Mouse (Mus musculus): ENCODE results near the gene Emid1. TPM values are rescaled to one million over a fixed set of nuclear protein-coding genes. Genes with fewer than 3 reads are reported as not detected.

The Emid1 gene
- polyA plus RNA-seq, 1 experiment from 2014 or later: 28.9 TPM

DNA sequence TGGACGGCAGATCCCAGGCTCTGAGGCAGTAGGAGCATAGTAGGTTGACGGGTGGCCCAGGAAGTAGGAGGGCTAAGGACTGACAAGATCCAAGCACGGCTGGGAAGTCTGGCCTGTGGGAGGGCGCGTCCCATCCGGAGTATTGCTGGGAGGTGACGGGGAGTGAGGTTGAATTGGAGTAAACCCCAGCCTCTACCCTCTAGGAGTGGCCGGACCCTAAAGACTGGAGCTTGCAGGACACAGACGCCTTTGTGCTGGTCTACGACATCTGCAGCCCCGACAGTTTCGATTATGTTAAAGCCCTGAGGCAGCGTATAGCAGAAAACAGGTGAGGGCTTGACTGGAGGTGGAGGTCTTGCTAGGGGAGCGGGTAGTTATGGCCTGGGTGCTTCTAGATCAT lies 92.8 kb downstream of the Emid1 start:
- no peaks in the 10 kb centered on the region for H3K9me3 ChIP-seq
- H3K9ac ChIP-seq: peak overlapping the region; percentile 50; the same call in 1 of the 2 replicates
- peaks cover 11% of the 10 kb centered on the region; the same call in 1 of the 2 replicates for H3K36me3 ChIP-seq
- H3K27me3 ChIP-seq: peaks cover 94% of the 10 kb centered on the region
- H3K4me2 ChIP-seq (replicated peaks): peak overlapping the region; percentile 94
- H3K4me3 ChIP-seq: peak overlapping the region; percentile 56
- ATAC-seq (ENCODE audit: low FRiP score, low read depth): no peak
- peaks cover 82% of the 10 kb centered on the region for H3K4me1 ChIP-seq
- H3K27ac ChIP-seq: no peak overlapping the region
- 15% methylated on average over 14 of the region's 14 CpGs for WGBS

DNA sequence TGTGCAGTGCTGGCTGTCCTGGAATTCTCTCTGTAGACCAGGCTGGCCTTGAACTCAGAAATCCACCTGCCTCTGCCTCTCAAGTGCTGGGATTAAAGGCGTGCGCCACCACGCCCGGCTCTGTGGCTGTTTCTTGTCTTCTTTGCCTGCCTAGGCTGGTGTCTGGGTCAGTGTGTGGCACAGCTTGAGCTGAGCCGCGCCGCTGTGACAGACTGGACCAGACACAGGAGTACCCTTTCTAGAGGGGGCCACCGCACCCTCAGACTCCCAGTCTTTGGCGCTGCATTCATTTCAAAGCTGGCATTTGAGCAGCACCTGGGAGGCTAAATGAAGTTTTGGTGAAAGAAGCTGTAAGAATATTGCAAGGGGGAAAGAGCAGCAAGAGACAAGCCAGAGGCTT lies 93.3 kb downstream of the Emid1 start:
- peaks cover 77% of the 10 kb centered on the region for H3K4me1 ChIP-seq
- H3K27me3 ChIP-seq: peaks cover 90% of the 10 kb centered on the region
- no peak for ATAC-seq (ENCODE audit: low FRiP score, low read depth)
- H3K4me2 ChIP-seq (replicated peaks): peak overlapping the region; percentile 94
- no peak overlapping the region for H3K27ac ChIP-seq
- no peaks in the 10 kb centered on the region for H3K9me3 ChIP-seq
- H3K4me3 ChIP-seq: peak overlapping the region; percentile 56
- H3K9ac ChIP-seq: peak overlapping the region; percentile 50; the same call in 1 of the 2 replicates
- WGBS: 29% methylated on average over 9 of the region's 9 CpGs
- peaks cover 11% of the 10 kb centered on the region; the same call in 1 of the 2 replicates for H3K36me3 ChIP-seq

DNA sequence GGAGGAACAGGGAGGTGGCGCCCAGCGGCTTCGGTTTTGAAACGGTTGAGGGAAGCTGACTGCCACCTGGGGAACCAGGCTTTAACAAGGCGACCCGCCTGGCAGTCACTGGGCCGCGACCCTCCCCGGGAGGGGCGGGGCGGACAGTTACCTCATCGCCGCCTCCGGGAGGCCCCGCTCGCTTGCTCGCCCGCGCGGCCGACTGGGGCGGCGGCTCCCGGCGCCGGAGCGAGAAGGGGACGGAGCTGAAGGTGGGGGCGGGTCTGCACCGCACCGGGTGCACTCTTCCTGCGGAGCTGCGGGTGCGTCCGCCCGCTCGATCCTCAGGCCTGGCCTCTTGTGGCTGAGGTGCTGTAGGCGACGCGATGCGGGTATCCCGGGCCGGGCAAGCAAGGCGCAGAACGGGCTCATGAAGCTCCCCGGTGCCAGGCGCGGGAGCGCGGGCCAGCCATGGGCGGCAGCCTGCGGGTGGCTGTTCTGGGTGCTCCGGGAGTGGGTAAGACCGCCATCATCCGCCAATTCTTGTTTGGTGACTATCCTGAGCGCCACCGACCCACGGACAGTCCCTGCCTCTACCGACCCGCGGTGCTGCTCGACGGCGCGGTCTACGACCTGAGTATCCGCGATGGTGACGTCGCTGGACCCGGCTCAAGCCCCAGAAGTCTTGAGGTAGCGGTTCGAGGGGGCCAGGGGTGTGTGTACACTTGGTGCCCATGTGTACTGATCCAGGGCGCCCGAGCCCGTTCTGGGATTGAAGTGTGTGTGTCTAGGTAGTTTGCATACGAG lies 94.0 kb downstream of the Emid1 start, which contains the start of gene Rasl10a:
Gene Rasl10a, plus strand, starts transcription at position 273 of the 786 bp plus-strand sequence.
- H3K4me2 ChIP-seq (replicated peaks): peak within 1 kb of the TSS; percentile 94
- no peaks in the 10 kb centered on the region for H3K9me3 ChIP-seq
- H3K4me3 ChIP-seq: peak within 1 kb of the TSS; percentile 56
- no peak for ATAC-seq (ENCODE audit: low FRiP score, low read depth)
- H3K36me3 ChIP-seq: peaks cover 11% of the 10 kb centered on the region; the same call in 1 of the 2 replicates
- WGBS: 3% methylated on average over 70 of the region's 77 CpGs
- H3K9ac ChIP-seq: peak within 1 kb of the TSS; percentile 74
- H3K4me1 ChIP-seq: peaks cover 70% of the 10 kb centered on the region
- H3K27me3 ChIP-seq: peaks cover 83% of the 10 kb centered on the region
- H3K27ac ChIP-seq: no peak within 1 kb of the TSS

DNA sequence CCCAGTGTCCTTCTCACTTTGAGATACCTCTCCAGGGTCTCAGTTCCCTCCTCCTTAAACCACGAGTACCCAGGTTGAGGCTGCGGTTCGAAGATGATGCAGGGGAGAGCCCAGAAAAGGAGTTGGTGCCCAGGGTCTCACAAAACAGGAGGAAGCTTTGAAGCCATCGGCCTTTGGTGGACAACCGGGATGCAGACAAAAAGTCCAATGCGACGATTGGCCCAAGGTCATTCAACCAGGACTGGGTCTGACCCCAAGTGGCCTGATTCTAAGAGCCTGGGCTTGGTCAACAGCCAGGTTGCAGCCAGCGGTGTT lies 94.6 kb downstream of the Emid1 start:
- Histone ChIP-seq H3K27ac (no peak overlapping the region), H3K9me3 (no peaks in the 10 kb centered on the region), H3K4me1 (peaks cover 64% of the 10 kb centered on the region), H3K4me3 (peak overlapping the region; percentile 56), H3K4me2 (replicated peaks) (peak overlapping the region; percentile 94), H3K27me3 (peaks cover 77% of the 10 kb centered on the region), H3K36me3 (peaks cover 11% of the 10 kb centered on the region; the same call in 1 of the 2 replicates), H3K9ac (peak overlapping the region; percentile 74)
- ATAC-seq (ENCODE audit: low FRiP score, low read depth): no peak
- WGBS: 17% methylated on average over 8 of the region's 8 CpGs

DNA sequence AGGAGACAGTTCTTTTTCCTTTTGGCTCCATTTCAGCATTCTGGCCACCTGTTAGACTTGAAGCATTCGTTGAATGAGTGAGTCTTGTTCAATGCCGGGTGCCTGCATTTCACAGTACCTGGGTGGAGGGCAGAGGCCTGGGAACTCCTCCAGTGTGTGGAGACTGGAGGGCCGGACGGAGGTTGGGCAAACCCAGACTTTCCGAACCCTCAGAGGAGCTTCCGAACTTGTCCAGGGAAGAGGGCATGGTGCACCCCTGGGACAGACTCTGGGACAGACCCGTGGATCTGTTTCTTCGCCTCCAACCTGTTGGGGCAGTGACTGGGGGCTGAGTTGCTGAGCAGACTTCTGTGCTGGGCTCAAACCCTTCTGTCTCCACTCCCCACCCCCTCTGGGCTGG lies 95.0 kb downstream of the Emid1 start:
- Histone ChIP-seq H3K27ac (no peak overlapping the region), H3K27me3 (peaks cover 73% of the 10 kb centered on the region), H3K4me2 (replicated peaks) (peak overlapping the region; percentile 94), H3K9ac (no peak overlapping the region), H3K4me3 (peak overlapping the region; percentile 56; the same call in 1 of the 2 replicates), H3K4me1 (peaks cover 60% of the 10 kb centered on the region), H3K36me3 (peaks cover 11% of the 10 kb centered on the region; the same call in 1 of the 2 replicates), H3K9me3 (no peaks in the 10 kb centered on the region)
- ATAC-seq (ENCODE audit: low FRiP score, low read depth): no peak
- 50% methylated on average over 8 of the region's 8 CpGs for WGBS

Other genes with a start within 250 kb of the Emid1 start
- 0.08 and 0.18 TPM in 2 replicates for gene Nefh, start 204.2 kb downstream of the Emid1 start, polyA plus RNA-seq (2015; fragmentation: Nextera tagmentation; extraction: Ambion mirVana)
- gene Ap1b1, start 165.4 kb downstream of the Emid1 start, polyA plus RNA-seq (2015; fragmentation: Nextera tagmentation; extraction: Ambion mirVana): 49.9 and 54.4 TPM in 2 replicates
- gene Rasl10a, start 94.1 kb downstream of the Emid1 start, polyA plus RNA-seq (2015; fragmentation: Nextera tagmentation; extraction: Ambion mirVana): 4.2 and 5.2 TPM in 2 replicates
- 25.5 and 28.4 TPM in 2 replicates for gene Gas2l1, start 86.9 kb downstream of the Emid1 start, polyA plus RNA-seq (2015; fragmentation: Nextera tagmentation; extraction: Ambion mirVana)
- 25.1 and 25.9 TPM in 2 replicates for gene Rhbdd3, start 53.3 kb downstream of the Emid1 start, polyA plus RNA-seq (2015; fragmentation: Nextera tagmentation; extraction: Ambion mirVana)
- gene Ewsr1, start 53.0 kb downstream of the Emid1 start, polyA plus RNA-seq (2015; fragmentation: Nextera tagmentation; extraction: Ambion mirVana): 920 and 938 TPM in 2 replicates
- gene Kremen1, start 109.3 kb upstream of the Emid1 start, polyA plus RNA-seq (2015; fragmentation: Nextera tagmentation; extraction: Ambion mirVana): 20.5 and 24.3 TPM in 2 replicates